Comparison of ENCODE assay signal across 22 mouse cellular contexts in the genomic region with DNA sequence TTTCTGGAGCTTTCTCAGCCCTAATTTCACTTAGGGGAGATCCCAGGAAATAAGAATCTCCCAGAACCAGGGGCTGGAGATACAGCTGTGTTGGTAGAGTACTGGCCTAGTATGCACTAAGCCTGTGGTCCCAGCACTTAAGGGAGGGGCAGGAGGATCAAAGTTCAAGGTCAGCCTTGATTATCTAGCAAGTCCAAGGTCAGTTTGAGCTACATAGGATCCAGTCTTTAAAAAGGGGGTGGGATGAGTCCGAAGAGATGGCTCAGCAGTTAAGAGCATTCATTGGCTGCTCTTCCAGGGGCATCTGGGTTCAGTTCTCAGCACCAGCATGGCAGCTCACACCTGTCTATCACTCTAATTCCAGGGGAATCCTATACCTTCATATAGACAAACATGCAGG. TPM values are rescaled to one million over a fixed set of nuclear protein-coding genes. Genes with fewer than 3 reads are reported as not detected.
DNase-seq lines count a peak whose midpoint lies in the region; ATAC-seq and TF ChIP-seq lines count a peak whose summit lies in the region.
"Had no signal": no experiment of that assay in that cellular context is flagged by ENCODE, and none has a peak within 500 bp of the region (broad histone marks: within the 10 kb centered on the region; RNA-seq: fewer than 3 reads in every experiment).

No protein-coding gene starts in this region.

- TF ChIP-seq EP300 in liver, embryonic 14.5 days (IDR thresholded peaks at IDR 0.05; ENCODE audit: low read depth) = no peak

- no peak for DNase-seq in G1E (ENCODE audit: low spot score)
- no peak for DNase-seq in liver, embryonic 14.5 days (ENCODE audit: low read depth in 3 of 3, low spot score in 3 of 3)
- no peak for DNase-seq in cerebellum, adult 9-11 months
- no peak for DNase-seq in cerebellum, postnatal 10 days
- DNase-seq: adrenal gland, postnatal 10 days; cerebellum, adult 9-10 months; gastrocnemius, postnatal 10 days; kidney, adult 8-10 months; layer of hippocampus, postnatal 36 days; left cerebral cortex, postnatal 4 days; lung, adult 2 months; retina, postnatal 1 day had no signal

- TF ChIP-seq CTCF in G1E (IDR thresholded peaks at IDR 0.05; ENCODE audit: low read depth, low read length) = no peak
- no peak for TF ChIP-seq CTCF in liver, embryonic 14.5 days (IDR thresholded peaks at IDR 0.05; ENCODE audit: low read depth)

- H3K27me3 ChIP-seq in erythroblast, embryonic 14.5 days (ENCODE audit: control insufficient read depth) = no peaks in the 10 kb centered on the region
- no peaks in the 10 kb centered on the region for H3K27me3 ChIP-seq in megakaryocyte, embryonic 14.5 days (replicated peaks)
- H3K27me3 ChIP-seq in G1E (ENCODE audit: insufficient read depth, low read length) = no peaks in the 10 kb centered on the region
- no peaks in the 10 kb centered on the region for H3K27me3 ChIP-seq in liver, embryonic 14.5 days (ENCODE audit: control insufficient read depth, insufficient read depth, low read length)
- H3K27me3 ChIP-seq: hindbrain, embryonic 15.5 days; neural tube, embryonic 13.5 days; stomach, embryonic 15.5 days had no signal

- H3K9ac ChIP-seq in liver, embryonic 14.5 days (replicated peaks) = peak overlapping the region; percentile 93
- H3K9ac ChIP-seq: heart, embryonic 12.5 days; hindbrain, embryonic 15.5 days; neural tube, embryonic 13.5 days; stomach, embryonic 15.5 days had no signal

- peak overlapping the region; percentile 100 for H3K27ac ChIP-seq in liver, embryonic 14.5 days
- H3K27ac ChIP-seq: hindbrain, embryonic 15.5 days; neural tube, embryonic 13.5 days; stomach, embryonic 15.5 days had no signal

- H3K9me3 ChIP-seq in erythroblast, embryonic 14.5 days (ENCODE audit: control insufficient read depth, low read length) = no peaks in the 10 kb centered on the region
- no peaks in the 10 kb centered on the region for H3K9me3 ChIP-seq in megakaryocyte, embryonic 14.5 days
- H3K9me3 ChIP-seq in G1E (replicated peaks) = no peaks in the 10 kb centered on the region
- H3K9me3 ChIP-seq in liver, embryonic 14.5 days (ENCODE audit: control insufficient read depth, low read length) = no peaks in the 10 kb centered on the region
- H3K9me3 ChIP-seq: heart, embryonic 12.5 days; hindbrain, embryonic 15.5 days; neural tube, embryonic 13.5 days; stomach, embryonic 15.5 days had no signal

- peaks cover 38% of the 10 kb centered on the region for H3K36me3 ChIP-seq in erythroblast, embryonic 14.5 days (ENCODE audit: control insufficient read depth)
- H3K36me3 ChIP-seq in megakaryocyte, embryonic 14.5 days (replicated peaks; ENCODE audit: low read length) = peaks cover 13% of the 10 kb centered on the region
- peaks cover 14% of the 10 kb centered on the region for H3K36me3 ChIP-seq in G1E (replicated peaks)
- H3K36me3 ChIP-seq in liver, embryonic 14.5 days (replicated peaks; ENCODE audit: control insufficient read depth, insufficient read depth, low read depth) = peaks cover 12% of the 10 kb centered on the region
- H3K36me3 ChIP-seq: heart, embryonic 12.5 days; hindbrain, embryonic 15.5 days; neural tube, embryonic 13.5 days; stomach, embryonic 15.5 days had no signal

- ATAC-seq in erythroblast, adult 5-6 weeks (replicated peaks; ENCODE audit: low FRiP score, poor library complexity, severe bottlenecking) = no peak
- ATAC-seq in megakaryocyte, adult 5-6 weeks (ENCODE audit: poor library complexity, severe bottlenecking) = no peak
- no peak for ATAC-seq in G1E (ENCODE audit: extremely low read depth, insufficient number of reproducible peaks, low FRiP score, poor library complexity, severe bottlenecking)
- ATAC-seq in liver, embryonic 14.5 days (ENCODE audit: insufficient read depth) = no peak

- H3K4me3 ChIP-seq in erythroblast, embryonic 14.5 days (replicated peaks) = peak overlapping the region; percentile 68
- peak overlapping the region; percentile 90 for H3K4me3 ChIP-seq in megakaryocyte, embryonic 14.5 days (replicated peaks)
- H3K4me3 ChIP-seq in G1E (ENCODE audit: low read depth, low read length) = peak overlapping the region; percentile 72; the same call in 1 of the 2 replicates
- H3K4me3 ChIP-seq in liver, embryonic 14.5 days (ENCODE audit: insufficient read depth in 1 of 2, low read depth in 2 of 2, low read length in 2 of 2) = peak overlapping the region; percentile 8 to 27; a peak in 3 of 4 replicates
- H3K4me3 ChIP-seq: heart, embryonic 12.5 days; hindbrain, embryonic 15.5 days; neural tube, embryonic 13.5 days; stomach, embryonic 15.5 days had no signal

- H3K4me1 ChIP-seq in erythroblast, embryonic 14.5 days (ENCODE audit: control insufficient read depth) = peaks cover 82% of the 10 kb centered on the region
- peaks cover 81% of the 10 kb centered on the region for H3K4me1 ChIP-seq in megakaryocyte, embryonic 14.5 days
- H3K4me1 ChIP-seq in G1E (ENCODE audit: insufficient read depth, low read depth, low read length) = peaks cover 69% of the 10 kb centered on the region
- H3K4me1 ChIP-seq in liver, embryonic 14.5 days (replicated peaks; ENCODE audit: control insufficient read depth in 2 of 2, insufficient read depth in 2 of 2, low read length in 1 of 2) = peaks cover 66 to 73% of the 10 kb centered on the region in 2 experiments
- H3K4me1 ChIP-seq: hindbrain, embryonic 15.5 days; neural tube, embryonic 13.5 days had no signal

- H3K4me2 ChIP-seq in liver, embryonic 14.5 days (ENCODE audit: low read depth) = peak overlapping the region; percentile 93
- H3K4me2 ChIP-seq: heart, embryonic 12.5 days; hindbrain, embryonic 15.5 days; neural tube, embryonic 13.5 days; stomach, embryonic 15.5 days had no signal

- 21% methylated on average over 1 of the region's 1 CpGs for WGBS in liver, embryonic 14.5 days (ENCODE audit: insufficient replicate concordance)

RNA-seq across cellular contexts. Expression of gene Tspoap1, which starts 8.0 kb away (rescaled TPM):
- polyA plus RNA-seq in erythroblast, embryonic 14.5 days (2012) = 0.47 and 0.71 TPM in 2 replicates
- 4.2 and 5.4 TPM in 2 replicates for total RNA-seq in erythroblast, adult 5-6 weeks (2015; ENCODE audit: low replicate concordance)
- total RNA-seq in erythroblast, adult 5-6 weeks (2017; ENCODE audit: low replicate concordance) = 5.4 and 16.6 TPM in 2 replicates
- 12.9 and 13.9 TPM in 2 replicates for polyA plus RNA-seq in megakaryocyte, embryonic 14.5 days (2012; ENCODE audit: insufficient read depth, low replicate concordance)
- total RNA-seq in megakaryocyte, adult 5-6 weeks (2015) = 5.4 and 8.0 TPM in 2 replicates
- 6.1 and 8.6 TPM in 2 replicates for total RNA-seq in megakaryocyte, adult 5-6 weeks (2017)
- total RNA-seq in G1E (2014; fragmentation: Nextera tagmentation) = 3.9 and 9.9 TPM in 2 replicates
- 17.4 and 21.2 TPM in 2 replicates for total RNA-seq in G1E (2017)
- polyA plus RNA-seq in G1E (2012) = 10.2 and 10.4 TPM in 2 replicates
- 5.4 and 5.5 TPM in 2 replicates for polyA plus RNA-seq in liver, embryonic 14.5 days (2012; rRNA removed)
- polyA plus RNA-seq in liver, embryonic 14.5 days (2014; fragmentation: Nextera tagmentation; extraction: Ambion mirVana) = 1.1 and 2.4 TPM in 2 replicates

RNA-seq across cellular contexts. Expression of gene Supt4a, which starts 15.0 kb away (rescaled TPM):
- polyA plus RNA-seq in erythroblast, embryonic 14.5 days (2012) = 4.3 and 5.5 TPM in 2 replicates
- total RNA-seq in erythroblast, adult 5-6 weeks (2015; ENCODE audit: low replicate concordance) = 133 and 166 TPM in 2 replicates
- 103 and 121 TPM in 2 replicates for total RNA-seq in erythroblast, adult 5-6 weeks (2017; ENCODE audit: low replicate concordance)
- polyA plus RNA-seq in megakaryocyte, embryonic 14.5 days (2012; ENCODE audit: insufficient read depth, low replicate concordance) = 5.6 and 15.5 TPM in 2 replicates
- 200 and 205 TPM in 2 replicates for total RNA-seq in megakaryocyte, adult 5-6 weeks (2015)
- total RNA-seq in megakaryocyte, adult 5-6 weeks (2017) = 58.9 and 59.0 TPM in 2 replicates
- total RNA-seq in G1E (2014; fragmentation: Nextera tagmentation) (64.1 and 95.8 TPM in 2 replicates), G1E (2017) (155 and 172 TPM in 2 replicates)
- polyA plus RNA-seq in G1E (2012) = 14.7 and 15.4 TPM in 2 replicates
- 111 TPM in 2 replicates for polyA plus RNA-seq in liver, embryonic 14.5 days (2012; rRNA removed)
- polyA plus RNA-seq in liver, embryonic 14.5 days (2014; fragmentation: Nextera tagmentation; extraction: Ambion mirVana) = 211 and 214 TPM in 2 replicates

RNA-seq across cellular contexts. Expression of gene Mpo, which starts 41.1 kb away (rescaled TPM):
- 3.6 and 4.5 TPM in 2 replicates for polyA plus RNA-seq in erythroblast, embryonic 14.5 days (2012)
- total RNA-seq in erythroblast, adult 5-6 weeks (2015; ENCODE audit: low replicate concordance) = 1,764 and 1,778 TPM in 2 replicates
- 605 and 1,001 TPM in 2 replicates for total RNA-seq in erythroblast, adult 5-6 weeks (2017; ENCODE audit: low replicate concordance)
- polyA plus RNA-seq in megakaryocyte, embryonic 14.5 days (2012; ENCODE audit: insufficient read depth, low replicate concordance) = 30.8 and 297 TPM in 2 replicates
- 284 and 331 TPM in 2 replicates for total RNA-seq in megakaryocyte, adult 5-6 weeks (2015)
- 235 and 273 TPM in 2 replicates for total RNA-seq in megakaryocyte, adult 5-6 weeks (2017)
- not detected in 2 replicates for total RNA-seq in G1E (2014; fragmentation: Nextera tagmentation)
- total RNA-seq in G1E (2017) = 0.05 and 0.70 TPM in 2 replicates
- polyA plus RNA-seq in G1E (2012) = 1.6 and 1.7 TPM in 2 replicates
- 142 and 163 TPM in 2 replicates for polyA plus RNA-seq in liver, embryonic 14.5 days (2012; rRNA removed)
- polyA plus RNA-seq in liver, embryonic 14.5 days (2014; fragmentation: Nextera tagmentation; extraction: Ambion mirVana) = 301 and 360 TPM in 2 replicates
- total RNA-seq: ES-E14; monocyte, adult 5-6 weeks had no signal

Comparison
In these comparisons a context has a peak if more than half of its experiments do, and no peak if none do; other contexts are left out.
1. H3K4me3 ChIP-seq: peak in every context shown above with its lines; median percentile 90 in megakaryocyte, embryonic 14.5 days; 72 in G1E; 68 in erythroblast, embryonic 14.5 days; 18 in liver, embryonic 14.5 days.